Mouse (Mus musculus) midbrain, embryonic 16.5 days (tissue): ENCODE measurements around the gene Kcnn4. TPM values are rescaled to one million over a fixed set of nuclear protein-coding genes. Genes with fewer than 3 reads are reported as not detected.
A peak's percentile ranks its signal among the peaks of the same experiment; 100 is the strongest.

Source experiments
- ATAC-seq: fragments of 200-750 bp; cut with Nextera tagmentation; 2 replicates; pipeline ENCODE4 v1.8.0; 2017; ENCODE audit warnings: moderate TSS enrichment
- H3K27ac ChIP-seq: fragments of 300-500 bp; sonication (generic); 2 replicates; pipeline ENCODE4 v1.5.1; 2014; ENCODE audit warnings: mild to moderate bottlenecking, low read length, mixed read lengths
- H3K27me3 ChIP-seq: fragments of 300-500 bp; sonication (generic); 2 replicates; pipeline ENCODE4 v1.6.1; 2014; ENCODE audit warnings: low read depth, low read length, mixed read lengths; ENCODE audit not compliant: control insufficient read depth, insufficient read depth
- H3K36me3 ChIP-seq: fragments of 300-500 bp; sonication (generic); 2 replicates; pipeline ENCODE4 v1.6.1; 2014; ENCODE audit warnings: mild to moderate bottlenecking, low read length, moderate library complexity, mixed read lengths; ENCODE audit not compliant: control insufficient read depth, insufficient read depth
- H3K4me1 ChIP-seq: fragments of 300-500 bp; sonication (generic); 2 replicates; pipeline ENCODE4 v1.6.1; 2014; ENCODE audit warnings: mild to moderate bottlenecking, low read length, mixed read lengths; ENCODE audit not compliant: control insufficient read depth, insufficient read depth
- H3K4me2 ChIP-seq: fragments of 300-500 bp; sonication (generic); 2 replicates; pipeline ENCODE4 v1.6.1; 2014; ENCODE audit warnings: mild to moderate bottlenecking, low read length, mixed read lengths
- H3K4me3 ChIP-seq: fragments of 300-500 bp; sonication (generic); 2 replicates; pipeline ENCODE4 v1.5.1; 2014; ENCODE audit warnings: low read depth, mild to moderate bottlenecking, low read length, moderate library complexity, mixed read lengths
- H3K9ac ChIP-seq: fragments of 300-500 bp; sonication (generic); 2 replicates; pipeline ENCODE4 v1.6.1; 2014; ENCODE audit warnings: low read depth, low read length, mixed read lengths
- H3K9me3 ChIP-seq: fragments of 300-500 bp; sonication (generic); replicated peaks from 2 replicates; pipeline ENCODE4 v1.6.1; 2014; ENCODE audit warnings: mild to moderate bottlenecking, low read length, mixed read lengths; ENCODE audit not compliant: control insufficient read depth, poor library complexity, severe bottlenecking
- WGBS: fragments of 180-500 bp; shearing (Covaris S2); extraction: QIAGEN DNeasy Blood & Tissue Kit; methylation state at CpG from one replicate; pipeline ENCODE4 v1.1.7; 2014; 5-methylcytosine and 5-hydroxymethylcytosine counted together
- polyA plus RNA-seq: library from polyadenylated mRNA; unstranded; fragments of >200 nt; fragmentation: Nextera tagmentation; extraction: Ambion mirVana; gene quantifications from 2 replicates; pipeline ENCODE4 v1.2.1, GENCODE M21; 2015

Kcnn4 gene
- polyA plus RNA-seq, 1 experiment from 2014 or later, result 0.84 TPM

DNA sequence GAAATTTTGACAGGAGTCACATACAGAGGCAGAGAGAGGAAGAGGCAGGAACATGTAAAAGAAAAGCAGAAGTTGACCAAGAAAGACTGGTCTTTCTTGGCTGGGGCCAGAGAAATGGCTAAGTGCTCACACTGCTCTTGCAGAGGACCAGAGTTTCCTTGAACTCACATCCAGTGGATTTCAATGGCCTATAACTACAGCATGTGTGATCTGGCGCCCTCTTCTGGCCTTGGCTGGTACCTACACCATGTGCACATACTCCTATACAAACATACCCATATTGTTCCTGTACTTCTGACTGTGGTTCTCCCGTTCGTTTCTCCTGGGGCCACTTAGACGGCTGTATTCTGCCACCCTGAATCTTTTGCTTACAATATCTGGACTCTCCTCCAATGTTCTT lies 9.1 kb upstream of the Kcnn4 start:
- WGBS, result 67% methylated on average over 4 of the region's 4 CpGs
- H3K4me1 ChIP-seq, result no peaks in the 10 kb centered on the region

DNA sequence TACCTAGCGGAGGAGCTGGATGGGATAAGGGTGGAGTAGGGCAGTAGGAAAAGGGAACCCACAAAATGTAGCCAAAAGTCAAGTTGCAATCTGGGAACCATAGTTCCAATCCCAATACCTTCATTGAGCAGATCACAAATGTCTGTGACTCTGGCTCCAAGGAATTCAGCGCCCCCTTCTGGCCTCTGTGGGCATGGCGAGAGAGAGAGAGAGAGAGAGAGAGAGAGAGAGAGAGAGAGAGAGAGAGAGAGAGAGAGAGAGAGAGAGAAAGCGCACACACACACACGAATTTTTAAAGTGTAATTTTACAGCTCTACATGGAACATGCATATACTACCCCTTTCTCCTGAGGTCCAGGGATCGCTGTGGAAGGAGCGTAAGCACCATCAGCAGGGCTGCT lies 6.8 kb upstream of the Kcnn4 start:
- H3K27ac ChIP-seq, result no peak overlapping the region
- no peaks in the 10 kb centered on the region for H3K9me3 ChIP-seq
- 20% methylated on average over 6 of the region's 7 CpGs for WGBS
- no peaks in the 10 kb centered on the region for H3K36me3 ChIP-seq
- no peaks in the 10 kb centered on the region for H3K27me3 ChIP-seq
- no peak overlapping the region for H3K4me3 ChIP-seq
- H3K4me1 ChIP-seq, result no peaks in the 10 kb centered on the region
- ATAC-seq, result no peak
- no peak overlapping the region for H3K9ac ChIP-seq
- no peak overlapping the region for H3K4me2 ChIP-seq

More for the DNA sequence above, 9.1 kb upstream of the Kcnn4 start:
- Histone ChIP-seq H3K4me3 (no peak overlapping the region), H3K36me3 (no peaks in the 10 kb centered on the region), H3K27me3 (no peaks in the 10 kb centered on the region), H3K27ac (no peak overlapping the region), H3K9me3 (no peaks in the 10 kb centered on the region), H3K4me2 (no peak overlapping the region), H3K9ac (no peak overlapping the region)
- no peak for ATAC-seq

DNA sequence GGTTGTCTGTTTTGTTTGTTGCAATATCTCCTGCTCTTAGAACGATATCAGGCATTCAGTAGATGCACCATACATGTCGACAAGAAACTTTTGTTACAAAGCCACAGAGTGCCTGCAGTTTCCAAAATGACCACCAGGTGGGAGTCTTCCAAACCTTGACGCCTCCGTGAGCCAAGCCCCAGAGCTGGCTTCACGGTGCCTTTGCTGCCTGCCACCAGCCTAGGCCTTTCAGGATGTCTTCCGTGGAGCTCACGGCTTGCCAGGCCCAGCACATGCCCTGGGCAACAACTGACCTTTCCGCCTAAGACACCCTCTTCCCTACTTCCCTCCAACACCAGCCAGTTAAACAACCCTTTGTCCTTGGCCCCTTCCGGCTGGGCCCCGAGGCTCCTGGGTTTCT lies 5.2 kb upstream of the Kcnn4 start:
- Histone ChIP-seq H3K9me3 (no peaks in the 10 kb centered on the region), H3K27ac (no peak overlapping the region), H3K9ac (peak overlapping the region; percentile 33; the same call in 1 of the 2 replicates), H3K4me3 (no peak overlapping the region), H3K36me3 (no peaks in the 10 kb centered on the region), H3K4me1 (no peaks in the 10 kb centered on the region), H3K27me3 (no peaks in the 10 kb centered on the region), H3K4me2 (no peak overlapping the region)
- peak; percentile 82 for ATAC-seq
- WGBS, result 25% methylated on average over 10 of the region's 10 CpGs

DNA sequence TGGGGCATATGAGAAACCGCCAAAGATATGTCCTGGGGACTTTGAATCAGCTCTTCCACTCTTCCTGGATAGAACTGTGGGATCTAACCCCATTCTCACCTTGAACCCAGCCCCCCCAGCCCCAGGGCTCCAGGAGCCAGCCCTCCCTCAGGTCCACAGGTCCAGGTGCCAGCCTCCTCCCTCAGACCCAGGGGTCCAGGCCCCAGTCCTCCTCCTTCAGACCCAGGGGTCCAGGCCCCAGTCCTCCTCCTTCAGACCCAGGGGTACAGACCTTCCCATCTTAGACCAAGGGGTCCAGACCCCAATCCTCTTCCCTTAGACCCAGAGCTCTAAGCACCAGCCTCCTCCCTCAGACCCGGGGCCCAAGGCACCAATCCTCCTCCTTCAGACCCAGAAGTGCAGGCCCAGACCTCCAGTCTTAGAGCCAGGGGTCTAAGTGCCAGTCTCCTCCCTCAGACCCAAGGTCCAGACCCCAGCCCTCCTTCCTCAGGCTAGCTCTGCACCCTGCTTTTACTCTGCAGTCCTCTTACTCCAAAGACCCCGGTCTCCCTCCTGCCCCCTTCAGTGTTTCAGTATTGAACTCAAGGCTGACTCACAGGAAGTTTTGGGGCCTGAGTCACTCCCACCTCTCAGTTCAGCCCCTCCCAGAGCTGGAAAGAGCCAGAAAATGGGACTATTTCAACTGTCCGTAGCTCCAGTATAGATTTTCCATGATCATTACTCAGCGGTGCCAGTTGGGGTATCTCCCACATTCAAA lies 4.6 kb upstream of the Kcnn4 start:
- Histone ChIP-seq H3K36me3 (no peaks in the 10 kb centered on the region), H3K27me3 (no peaks in the 10 kb centered on the region), H3K9ac (peak overlapping the region; percentile 33; the same call in 1 of the 2 replicates), H3K4me3 (no peak overlapping the region), H3K4me1 (no peaks in the 10 kb centered on the region), H3K9me3 (no peaks in the 10 kb centered on the region), H3K4me2 (no peak overlapping the region), H3K27ac (no peak overlapping the region)
- ATAC-seq, result peak; percentile 39
- 75% methylated on average over 5 of the region's 5 CpGs for WGBS

DNA sequence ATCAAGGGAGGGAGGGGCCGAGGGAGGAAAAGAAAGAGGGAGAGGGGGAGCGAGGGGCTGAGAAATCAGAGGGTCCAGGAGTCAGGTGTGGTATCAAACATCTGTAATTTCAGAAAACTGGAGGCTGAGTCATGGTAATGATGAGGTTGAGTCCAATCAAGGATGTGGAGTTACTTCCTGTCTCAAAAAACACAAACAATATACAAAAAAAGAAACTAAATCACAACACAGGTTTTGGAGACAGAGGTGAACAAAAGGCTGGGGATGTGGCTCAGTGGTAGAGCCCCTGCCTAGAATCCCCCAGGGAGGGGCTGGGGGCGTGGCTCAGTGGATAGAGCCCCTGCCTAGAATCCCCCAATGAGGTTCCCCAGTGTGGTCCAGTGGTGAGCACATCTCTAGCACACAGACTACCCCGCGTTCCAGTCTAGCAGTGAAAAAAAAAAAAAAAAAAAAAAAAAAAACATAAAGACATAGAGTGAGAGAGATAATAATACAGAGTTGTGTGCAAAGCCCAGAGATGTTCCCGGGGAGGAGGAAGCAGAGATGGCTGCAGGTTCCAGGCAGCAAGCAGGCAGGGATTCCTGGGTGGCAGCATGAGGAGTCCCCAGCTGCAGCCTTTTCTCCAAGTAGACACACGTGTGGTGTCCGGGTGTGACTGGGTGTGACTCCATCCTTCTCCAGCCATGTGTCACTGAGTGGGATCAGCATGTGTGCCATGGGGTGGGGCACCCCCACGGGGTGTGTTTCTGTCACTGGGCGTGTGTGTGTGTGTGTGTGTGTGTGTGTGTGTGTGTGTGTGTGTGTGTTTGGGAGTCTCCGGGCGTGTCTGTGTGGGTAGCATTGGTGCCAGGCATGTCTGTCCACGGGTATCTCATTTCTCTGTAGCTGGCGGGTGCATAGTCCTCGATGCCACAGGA lies 3.1 kb upstream of the Kcnn4 start:
- no peak overlapping the region for H3K9ac ChIP-seq
- no peaks in the 10 kb centered on the region for H3K9me3 ChIP-seq
- no peak for ATAC-seq
- H3K27me3 ChIP-seq, result no peaks in the 10 kb centered on the region
- H3K27ac ChIP-seq, result no peak overlapping the region
- no peak overlapping the region for H3K4me2 ChIP-seq
- H3K4me1 ChIP-seq, result no peaks in the 10 kb centered on the region
- no peak overlapping the region for H3K4me3 ChIP-seq
- WGBS, result 86% methylated on average over 15 of the region's 15 CpGs
- H3K36me3 ChIP-seq, result no peaks in the 10 kb centered on the region

DNA sequence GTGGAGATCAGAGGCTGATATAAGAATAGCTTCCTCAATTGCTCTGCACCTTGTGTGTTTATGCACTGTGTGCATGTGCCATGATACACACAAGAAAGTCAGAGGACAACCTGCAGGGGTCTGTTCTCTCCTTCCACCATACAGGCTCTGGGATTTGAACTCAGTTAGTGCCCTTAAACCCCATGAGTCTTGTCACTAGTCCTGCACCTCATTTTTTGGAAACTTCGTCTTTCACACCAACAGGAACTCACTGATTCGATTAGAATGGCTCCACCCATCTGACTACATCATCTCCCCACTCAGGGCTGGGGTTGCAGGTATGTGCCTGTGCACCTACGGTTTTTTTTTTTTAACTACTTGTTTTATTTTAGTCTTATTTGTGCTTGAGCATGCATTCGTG lies 1.8 kb upstream of the Kcnn4 start:
- WGBS, result 63% methylated on average over 4 of the region's 4 CpGs
- H3K36me3 ChIP-seq, result no peaks in the 10 kb centered on the region
- no peak overlapping the region for H3K4me2 ChIP-seq
- H3K4me1 ChIP-seq, result no peaks in the 10 kb centered on the region; the same call in 1 of the 2 replicates
- no peaks in the 10 kb centered on the region for H3K9me3 ChIP-seq
- H3K9ac ChIP-seq, result no peak overlapping the region
- H3K4me3 ChIP-seq, result no peak overlapping the region
- no peak for ATAC-seq
- H3K27me3 ChIP-seq, result no peaks in the 10 kb centered on the region
- no peak overlapping the region for H3K27ac ChIP-seq

DNA sequence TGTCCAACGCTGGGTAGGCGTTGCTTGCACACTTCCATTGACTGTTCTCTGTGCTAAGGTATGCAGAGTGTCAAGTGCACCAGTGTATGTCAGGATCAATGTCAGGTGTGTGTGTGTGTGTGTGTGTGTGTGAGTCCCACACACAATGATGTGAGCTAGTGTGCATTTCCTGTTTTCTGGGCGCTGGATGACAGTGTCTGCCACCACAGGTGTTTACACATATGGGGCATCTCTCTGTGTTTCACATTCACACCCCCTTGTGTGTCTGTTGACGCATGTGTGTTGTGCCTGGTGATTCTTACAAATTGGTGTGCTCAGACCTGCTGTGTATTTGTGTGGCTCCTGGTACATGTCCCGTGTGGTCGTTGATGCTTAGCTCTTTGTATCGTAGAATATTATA lies 1.1 kb upstream of the Kcnn4 start:
- Histone ChIP-seq H3K9ac (no peak overlapping the region), H3K27ac (no peak overlapping the region), H3K4me1 (peaks cover 3% of the 10 kb centered on the region), H3K9me3 (no peaks in the 10 kb centered on the region), H3K36me3 (no peaks in the 10 kb centered on the region), H3K4me3 (no peak overlapping the region), H3K4me2 (no peak overlapping the region), H3K27me3 (no peaks in the 10 kb centered on the region)
- no peak for ATAC-seq
- WGBS, result 87% methylated on average over 7 of the region's 7 CpGs

DNA sequence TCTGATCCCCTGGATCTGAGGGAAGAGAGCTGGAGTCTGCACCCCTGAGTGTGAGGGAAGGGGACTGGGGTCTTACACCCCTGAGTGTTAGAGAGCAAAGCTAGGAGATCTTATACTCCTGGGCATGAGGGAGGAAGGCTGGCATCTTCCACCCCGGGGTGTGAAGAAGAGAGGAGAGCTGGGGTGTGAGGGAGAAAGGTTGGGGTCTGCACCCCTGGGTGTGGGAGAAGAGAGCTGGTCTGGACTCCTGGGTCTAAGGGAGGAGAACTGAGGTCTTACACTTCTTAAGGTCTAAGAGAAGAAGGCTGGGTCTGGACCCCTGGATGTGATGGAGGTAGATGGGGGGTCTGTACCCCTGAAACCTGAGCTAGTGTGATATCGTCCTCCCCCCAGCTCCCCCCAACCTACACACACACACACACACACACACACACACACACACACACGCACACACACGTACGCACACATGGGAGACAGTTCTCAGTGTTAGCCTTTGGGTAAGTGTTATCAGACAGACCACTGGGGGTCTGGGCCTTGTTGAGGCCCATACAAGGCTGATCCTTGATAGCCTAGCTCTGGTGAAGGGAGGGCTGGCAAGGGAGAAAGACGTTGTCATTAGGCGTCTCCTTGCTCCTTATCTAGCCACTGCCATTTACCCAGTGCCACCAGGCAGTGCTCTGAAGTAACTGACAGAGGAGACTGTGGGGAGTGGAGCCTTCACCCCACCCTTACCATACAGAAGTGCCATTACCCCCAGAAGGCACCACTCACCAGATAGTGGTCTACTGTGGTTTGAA lies 1.1 kb downstream of the Kcnn4 start:
- H3K4me1 ChIP-seq, result peaks cover 3% of the 10 kb centered on the region
- H3K4me3 ChIP-seq, result no peak overlapping the region
- WGBS, result 70% methylated on average over 7 of the region's 7 CpGs
- no peaks in the 10 kb centered on the region for H3K27me3 ChIP-seq
- no peak for ATAC-seq
- no peaks in the 10 kb centered on the region for H3K36me3 ChIP-seq
- H3K9me3 ChIP-seq, result no peaks in the 10 kb centered on the region
- H3K4me2 ChIP-seq, result no peak overlapping the region
- no peak overlapping the region for H3K27ac ChIP-seq
- no peak overlapping the region for H3K9ac ChIP-seq
